Mouse (Mus musculus) kidney, adult 2 months (tissue): ENCODE measurements around the gene Psapl1.

Experiments used
- CTCF ChIP-seq: fragments of 200-500 bp; conservative IDR thresholded peaks from 2 replicates; pipeline ENCODE4 v1.5.1; 2011; ENCODE audit warnings: low read depth, mild to moderate bottlenecking, control low read depth, low read length, moderate library complexity, mixed read lengths; ENCODE audit not compliant: insufficient read depth, insufficient read length
- POLR2A ChIP-seq: fragments of 200-500 bp; IDR thresholded peaks from one replicate; pipeline ENCODE4 v1.6.1; 2011; ENCODE audit warnings: low read depth, low read length, control low read depth

GRCm38 (mm10) chr5:36166346-36167013 is 37.3 kb upstream of the Psapl1 start:
- TF ChIP-seq POLR2A = no peak
- no peak for TF ChIP-seq CTCF
